Mouse (Mus musculus) hindbrain, embryonic 11.5 days (tissue): ENCODE results near the gene Msln. TPM values are rescaled to one million over a fixed set of nuclear protein-coding genes. Genes with fewer than 3 reads are reported as not detected.

Experiments used
- ATAC-seq: fragments of 200-750 bp; cut with Nextera tagmentation; 2 replicates; pipeline ENCODE4 v1.8.0; 2017; ENCODE audit warnings: mild to moderate bottlenecking, moderate TSS enrichment, moderate library complexity; ENCODE audit not compliant: low FRiP score
- DNase-seq: peaks from one replicate; pipeline ENCODE4 v3.0.0-alpha.2; 2015; ENCODE audit warnings: low spot score
- H3K27ac ChIP-seq: fragments of 300-500 bp; sonication (generic); 2 replicates; pipeline ENCODE4 v1.5.1; 2014; ENCODE audit warnings: mild to moderate bottlenecking, low read depth, low read length
- H3K27me3 ChIP-seq: fragments of 300-500 bp; sonication (generic); 2 replicates; pipeline ENCODE4 v1.6.1; 2014; ENCODE audit warnings: mild to moderate bottlenecking, low read length, moderate library complexity, mixed read lengths; ENCODE audit not compliant: control insufficient read depth, insufficient read depth
- H3K36me3 ChIP-seq: fragments of 300-500 bp; sonication (generic); 2 replicates; pipeline ENCODE4 v1.6.1; 2014; ENCODE audit warnings: mild to moderate bottlenecking, low read length, moderate library complexity, mixed read lengths; ENCODE audit not compliant: control insufficient read depth, insufficient read depth
- H3K4me1 ChIP-seq: fragments of 300-500 bp; sonication (generic); replicated peaks from 2 replicates; pipeline ENCODE4 v1.6.1; 2014; ENCODE audit warnings: low read length, mixed read lengths; ENCODE audit not compliant: control insufficient read depth, insufficient read depth
- H3K4me2 ChIP-seq: fragments of 300-500 bp; sonication (generic); replicated peaks from 2 replicates; pipeline ENCODE4 v1.6.1; 2014; ENCODE audit warnings: mild to moderate bottlenecking, low read depth, low read length
- H3K4me3 ChIP-seq: fragments of 300-500 bp; sonication (generic); 2 replicates; pipeline ENCODE4 v1.5.1; 2014; ENCODE audit warnings: low read depth, low read length
- H3K9ac ChIP-seq: fragments of 300-500 bp; sonication (generic); 2 replicates; pipeline ENCODE4 v1.6.1; 2014; ENCODE audit warnings: low read depth, low read length
- H3K9me3 ChIP-seq: fragments of 300-500 bp; sonication (generic); 2 replicates; pipeline ENCODE4 v1.6.1; 2016; ENCODE audit warnings: low read length; ENCODE audit not compliant: control insufficient read depth
- WGBS: fragments of 180-500 bp; shearing (Covaris S2); extraction: QIAGEN DNeasy Blood & Tissue Kit; methylation state at CpG from one replicate; pipeline ENCODE4 v1.1.7; 2014; 5-methylcytosine and 5-hydroxymethylcytosine counted together
- polyA plus RNA-seq: library from polyadenylated mRNA; unstranded; fragments of >200 nt; fragmentation: Nextera tagmentation; extraction: Ambion mirVana; gene quantifications from 2 replicates; pipeline ENCODE4 v1.2.1, GENCODE M21; 2014

The Msln gene
- polyA plus RNA-seq, 1 experiment from 2014 or later: 0.25 TPM

GRCm38 (mm10) chr17:25792615-25793014 is 38.4 kb upstream of the Msln start, which contains the start of gene Fam173a:
Gene Fam173a, minus strand, starts transcription at chr17:25792901.
- Histone ChIP-seq H3K4me3 (peak within 1 kb of the TSS; percentile 78), H3K4me1 (peaks cover 23% of the 10 kb centered on the region)

GRCm38 (mm10) chr17:25791843-25792527 is 37.8 kb upstream of the Msln start:
- Histone ChIP-seq H3K27ac (peak overlapping the region; percentile 94), H3K9ac (peak overlapping the region; percentile 88), H3K9me3 (no peaks in the 10 kb centered on the region), H3K4me3 (peak overlapping the region; percentile 78), H3K4me1 (peaks cover 23% of the 10 kb centered on the region), H3K36me3 (no peaks in the 10 kb centered on the region; the same call in 1 of the 2 replicates), H3K4me2 (peak overlapping the region; percentile 88), H3K27me3 (no peaks in the 10 kb centered on the region)
- peak; percentile 90 for DNase-seq
- WGBS: under 1% methylated on average over 45 of the region's 45 CpGs
- peak; percentile 41 for ATAC-seq

More at GRCm38 (mm10) chr17:25792615-25793014, 38.4 kb upstream of the Msln start, which contains the start of gene Fam173a:
- peak within 1 kb of the TSS; percentile 88 for H3K9ac ChIP-seq
- under 1% methylated on average over 14 of the region's 14 CpGs for WGBS
- no peaks in the 10 kb centered on the region for H3K27me3 ChIP-seq
- no peaks in the 10 kb centered on the region for H3K9me3 ChIP-seq
- H3K4me2 ChIP-seq: peak within 1 kb of the TSS; percentile 95
- H3K27ac ChIP-seq: peak within 1 kb of the TSS; percentile 94
- no peaks in the 10 kb centered on the region for H3K36me3 ChIP-seq
- ATAC-seq (0 out of 2 replicates have a peak, but pooled peaks have one; percentile 46), DNase-seq (no peak)

- peak overlapping the region; percentile 78 for H3K4me3 ChIP-seq
- no peaks in the 10 kb centered on the region for H3K27me3 ChIP-seq
- H3K4me1 ChIP-seq: peaks cover 23% of the 10 kb centered on the region
- no peak for ATAC-seq
- H3K27ac ChIP-seq: peak overlapping the region; percentile 94; the same call in 1 of the 2 replicates
- WGBS: 28% methylated on average over 19 of the region's 19 CpGs
- peak overlapping the region; percentile 88 for H3K9ac ChIP-seq
- H3K36me3 ChIP-seq: no peaks in the 10 kb centered on the region; the same call in 1 of the 2 replicates
- DNase-seq: no peak
- no peaks in the 10 kb centered on the region for H3K9me3 ChIP-seq
- peak overlapping the region; percentile 88 for H3K4me2 ChIP-seq
Observed at GRCm38 (mm10) chr17:25791320-25791842, 37.2 kb upstream of the Msln start.

- no peak for ATAC-seq
- Histone ChIP-seq H3K9me3 (no peaks in the 10 kb centered on the region), H3K4me1 (peaks cover 13% of the 10 kb centered on the region), H3K27me3 (no peaks in the 10 kb centered on the region), H3K27ac (no peak overlapping the region), H3K36me3 (no peaks in the 10 kb centered on the region; the same call in 1 of the 2 replicates), H3K4me2 (no peak overlapping the region), H3K9ac (no peak overlapping the region), H3K4me3 (no peak overlapping the region)
- DNase-seq: no peak
- 90% methylated on average over 9 of the region's 9 CpGs for WGBS
Observed at GRCm38 (mm10) chr17:25786781-25787504, 32.8 kb upstream of the Msln start.

- Histone ChIP-seq H3K4me2 (peak within 1 kb of the TSS; percentile 74), H3K4me1 (peaks cover 10% of the 10 kb centered on the region), H3K27ac (peak within 1 kb of the TSS; percentile 84), H3K9me3 (no peaks in the 10 kb centered on the region), H3K4me3 (peak within 1 kb of the TSS; percentile 73), H3K9ac (peak within 1 kb of the TSS; percentile 67), H3K27me3 (no peaks in the 10 kb centered on the region), H3K36me3 (no peaks in the 10 kb centered on the region; the same call in 1 of the 2 replicates)
- WGBS: 85% methylated on average over 3 of the region's 3 CpGs
- no peak for ATAC-seq
- DNase-seq: no peak
Observed at GRCm38 (mm10) chr17:25786280-25786679, 32.1 kb upstream of the Msln start, which contains the start of gene Ccdc78. Gene Ccdc78, plus strand, starts transcription at chr17:25786580.

- peak within 1 kb of the TSS; percentile 84 for H3K27ac ChIP-seq
- no peaks in the 10 kb centered on the region; the same call in 1 of the 2 replicates for H3K36me3 ChIP-seq
- WGBS: under 1% methylated on average over 23 of the region's 23 CpGs
- DNase-seq (peak; percentile 98), ATAC-seq (peak; percentile 81)
- H3K4me1 ChIP-seq: peaks cover 8% of the 10 kb centered on the region
- no peaks in the 10 kb centered on the region for H3K9me3 ChIP-seq
- H3K4me3 ChIP-seq: peak within 1 kb of the TSS; percentile 73
- H3K27me3 ChIP-seq: no peaks in the 10 kb centered on the region
- peak within 1 kb of the TSS; percentile 74 for H3K4me2 ChIP-seq
- H3K9ac ChIP-seq: peak within 1 kb of the TSS; percentile 67
Observed at GRCm38 (mm10) chr17:25785281-25785745, 31.1 kb upstream of the Msln start, which contains the start of gene Haghl. Gene Haghl, minus strand, starts transcription at chr17:25785673.

- H3K27ac ChIP-seq: peak overlapping the region; percentile 84; the same call in 1 of the 2 replicates
Observed at GRCm38 (mm10) chr17:25783861-25784574, 29.8 kb upstream of the Msln start.

GRCm38 (mm10) chr17:25783086-25783485 is 28.9 kb upstream of the Msln start:
- H3K9me3 ChIP-seq: no peaks in the 10 kb centered on the region
- H3K9ac ChIP-seq: no peak overlapping the region
- no peak overlapping the region for H3K4me2 ChIP-seq
- no peak overlapping the region for H3K4me3 ChIP-seq
- no peaks in the 10 kb centered on the region for H3K27me3 ChIP-seq
- ATAC-seq (no peak), DNase-seq (no peak)
- H3K4me1 ChIP-seq: peaks cover 8% of the 10 kb centered on the region
- no peaks in the 10 kb centered on the region; the same call in 1 of the 2 replicates for H3K36me3 ChIP-seq
- 82% methylated on average over 7 of the region's 7 CpGs for WGBS
- no peak overlapping the region for H3K27ac ChIP-seq

More at GRCm38 (mm10) chr17:25783861-25784574, 29.8 kb upstream of the Msln start:
- 85% methylated on average over 15 of the region's 15 CpGs for WGBS
- Histone ChIP-seq H3K27me3 (no peaks in the 10 kb centered on the region), H3K4me3 (peak overlapping the region; percentile 73), H3K4me1 (peaks cover 8% of the 10 kb centered on the region), H3K36me3 (no peaks in the 10 kb centered on the region; the same call in 1 of the 2 replicates), H3K9me3 (no peaks in the 10 kb centered on the region), H3K4me2 (peak overlapping the region; percentile 74), H3K9ac (peak overlapping the region; percentile 67)
- no peak for DNase-seq
- no peak for ATAC-seq
